Mouse (Mus musculus): ENCODE measurements at regions not wholly inside any gene's neighbourhood (a gene's known extent, or its start where the extent isn't known, plus 50 kb on each side); places are given as distances from the start of the nearest gene placed in this dataset.

- TF ChIP-seq POLR2A (IDR thresholded peaks at IDR 0.05; ENCODE audit: insufficient read length, low read depth) (no peak), CEBPB (IDR thresholded peaks at IDR 0.05; ENCODE audit: insufficient read depth, poor library complexity, severe bottlenecking) (no peak), MYOD1 (IDR thresholded peaks at IDR 0.05; ENCODE audit: control insufficient read depth in 1 of 3, insufficient read length in 2 of 3, low read depth in 2 of 3) (no peak), TCF12 (IDR thresholded peaks at IDR 0.05; ENCODE audit: insufficient read depth, poor library complexity, severe bottlenecking) (no peak), MAX (IDR thresholded peaks at IDR 0.05; ENCODE audit: low read depth) (no peak)
Observed at GRCm38 (mm10) chr3:39344078-39344477, 457.3 kb downstream of the Fat4 start.

Data from myocyte (in vitro differentiated cells).